Mouse (Mus musculus) erythroblast, embryonic 14.5 days (primary cell): ENCODE measurements around the gene Slc44a2.

Experiments used
- GATA1 ChIP-seq: IDR thresholded peaks from 2 replicates; pipeline ENCODE4 v1.6.1; 2012; ENCODE audit warnings: low read length, inconsistent platforms, mixed read lengths
- TAL1 ChIP-seq: IDR thresholded peaks from 3 replicates; pipeline ENCODE4 v1.6.1; 2012; ENCODE audit warnings: low read length, inconsistent platforms, mixed read lengths

GRCm38 (mm10) chr9:21315421-21315820 lies 5.1 kb upstream of the Slc44a2 start:
- TF ChIP-seq GATA1 (no peak), TAL1 (no peak)
